Mouse (Mus musculus) megakaryocyte, embryonic 14.5 days (primary cell): ENCODE data around the gene Kif5c. TPM values are rescaled to one million over a fixed set of nuclear protein-coding genes. Genes with fewer than 3 reads are reported as not detected.

Experiments
- H3K27me3 ChIP-seq: replicated peaks from 2 replicates; pipeline ENCODE3; 2012; ENCODE audit warnings: inconsistent platforms
- H3K36me3 ChIP-seq: replicated peaks from 2 replicates; pipeline ENCODE3; 2012; ENCODE audit warnings: low read length, inconsistent platforms, mixed read lengths
- H3K4me1 ChIP-seq: 2 replicates; pipeline ENCODE4 v1.6.1; 2012; ENCODE audit warnings: inconsistent platforms
- H3K4me3 ChIP-seq: replicated peaks from 2 replicates; pipeline ENCODE3; 2012; ENCODE audit warnings: moderate library complexity, mild to moderate bottlenecking, inconsistent platforms
- H3K9me3 ChIP-seq: 2 replicates; pipeline ENCODE4 v1.6.1; 2012; ENCODE audit warnings: inconsistent platforms
- FLI1 ChIP-seq: IDR thresholded peaks from 2 replicates; pipeline ENCODE4 v1.6.1; 2012; ENCODE audit warnings: low read length, inconsistent platforms, mixed read lengths
- GATA1 ChIP-seq: IDR thresholded peaks from 3 replicates; pipeline ENCODE4 v1.6.1; 2012; ENCODE audit warnings: mixed read lengths, low read length, inconsistent platforms, borderline replicate concordance
- polyA plus RNA-seq: library from polyadenylated mRNA; stranded (reverse); fragments of >175 nt; gene quantifications from 2 replicates; pipeline ENCODE4 v1.2.3, GENCODE M21; 2012; ENCODE audit warnings: low replicate concordance; ENCODE audit not compliant: insufficient read depth

Gene Kif5c
- polyA plus RNA-seq, 1 experiment = 0.02 TPM

GRCm38 (mm10) chr2:49727686-49728085 is 108.6 kb downstream of the Kif5c start:
- Histone ChIP-seq H3K27me3 (peaks cover 3% of the 10 kb centered on the region), H3K9me3 (no peaks in the 10 kb centered on the region), H3K4me3 (no peak overlapping the region), H3K36me3 (no peaks in the 10 kb centered on the region), H3K4me1 (peaks cover 49% of the 10 kb centered on the region)
- no peak for TF ChIP-seq FLI1
- no peak for TF ChIP-seq GATA1

- Histone ChIP-seq H3K9me3 (no peaks in the 10 kb centered on the region), H3K4me3 (peak overlapping the region; percentile 4), H3K36me3 (no peaks in the 10 kb centered on the region), H3K27me3 (peaks cover 3% of the 10 kb centered on the region), H3K4me1 (peaks cover 63% of the 10 kb centered on the region)
- TF ChIP-seq GATA1 (no peak), FLI1 (no peak)
Measured at GRCm38 (mm10) chr2:49728896-49729610, 110.0 kb downstream of the Kif5c start.

GRCm38 (mm10) chr2:49729611-49729969 is 110.5 kb downstream of the Kif5c start:
- H3K4me1 ChIP-seq = peaks cover 67% of the 10 kb centered on the region
- H3K9me3 ChIP-seq = no peaks in the 10 kb centered on the region
- peaks cover 3% of the 10 kb centered on the region for H3K27me3 ChIP-seq
- H3K36me3 ChIP-seq = no peaks in the 10 kb centered on the region
- peak overlapping the region; percentile 83 for H3K4me3 ChIP-seq
- TF ChIP-seq FLI1 (no peak), GATA1 (no peak)

DNA sequence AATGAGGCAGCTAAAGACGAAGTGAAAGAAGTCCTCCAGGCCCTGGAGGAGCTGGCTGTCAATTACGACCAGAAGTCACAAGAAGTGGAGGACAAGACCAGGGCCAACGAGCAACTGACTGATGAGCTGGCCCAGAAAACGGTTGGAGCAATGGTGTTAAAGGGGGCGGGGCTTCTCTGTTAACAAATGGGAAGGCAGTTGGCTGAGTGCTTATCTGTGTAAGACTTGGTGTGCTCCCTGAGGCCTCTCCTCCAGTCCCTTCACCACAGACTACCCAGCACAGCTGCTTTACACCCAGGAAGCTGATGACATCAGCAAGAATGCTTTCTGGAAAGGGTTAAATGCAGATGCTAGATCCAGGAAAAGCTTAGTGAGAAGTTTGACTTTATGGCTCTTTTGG is 111.1 kb downstream of the Kif5c start:
- Histone ChIP-seq H3K36me3 (no peaks in the 10 kb centered on the region), H3K4me1 (peaks cover 67% of the 10 kb centered on the region), H3K27me3 (peaks cover 3% of the 10 kb centered on the region), H3K4me3 (peak overlapping the region; percentile 83), H3K9me3 (no peaks in the 10 kb centered on the region)
- TF ChIP-seq FLI1 (no peak), GATA1 (no peak)

- Histone ChIP-seq H3K36me3 (no peaks in the 10 kb centered on the region), H3K27me3 (peaks cover 3% of the 10 kb centered on the region), H3K4me1 (peaks cover 58% of the 10 kb centered on the region), H3K9me3 (no peaks in the 10 kb centered on the region), H3K4me3 (peak overlapping the region; percentile 38)
- no peak for TF ChIP-seq GATA1
- TF ChIP-seq FLI1 = no peak
Measured at GRCm38 (mm10) chr2:49732745-49733655, 113.9 kb downstream of the Kif5c start.

- Histone ChIP-seq H3K4me1 (peaks cover 51% of the 10 kb centered on the region), H3K4me3 (peak overlapping the region; percentile 38), H3K36me3 (no peaks in the 10 kb centered on the region), H3K9me3 (no peaks in the 10 kb centered on the region), H3K27me3 (peaks cover 6% of the 10 kb centered on the region)
- no peak for TF ChIP-seq GATA1
- TF ChIP-seq FLI1 = no peak
Measured at GRCm38 (mm10) chr2:49733656-49734008, 114.5 kb downstream of the Kif5c start.

DNA sequence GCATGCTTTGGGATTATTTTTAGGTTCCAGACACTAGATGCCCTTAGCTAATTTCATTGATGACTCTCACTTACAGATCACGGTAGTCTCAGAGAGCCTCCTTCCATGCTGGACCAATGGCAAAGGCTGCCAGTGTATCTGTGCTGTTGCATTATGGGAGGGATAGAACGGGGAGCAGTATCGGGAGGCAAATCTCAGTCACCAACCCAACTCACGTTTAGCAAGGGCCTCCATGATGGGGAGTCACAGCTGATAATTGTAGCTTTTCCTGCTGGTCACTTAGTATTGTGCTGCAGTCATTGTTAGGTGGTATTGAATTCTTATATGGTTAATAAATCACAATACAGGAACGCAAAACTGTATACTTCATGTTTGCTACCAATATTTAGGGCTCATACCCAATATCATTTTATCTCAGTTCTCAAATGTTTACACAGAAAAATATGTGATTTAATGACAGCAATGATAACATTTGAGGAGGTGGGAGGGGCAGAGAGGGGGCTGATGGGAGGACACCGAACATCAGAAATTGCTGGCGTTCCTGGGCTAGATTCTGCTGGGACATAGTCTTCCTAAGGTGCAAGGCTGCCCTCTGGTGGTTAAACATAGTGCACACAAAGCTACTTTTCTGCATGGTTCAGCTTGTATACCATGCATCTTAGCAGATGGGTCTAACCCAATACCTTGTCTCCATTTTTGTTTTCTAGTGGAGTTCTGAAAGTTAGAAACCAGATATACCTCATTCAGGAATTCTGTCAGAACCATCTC is 115.1 kb downstream of the Kif5c start:
- no peaks in the 10 kb centered on the region for H3K36me3 ChIP-seq
- peaks cover 46% of the 10 kb centered on the region for H3K4me1 ChIP-seq
- H3K9me3 ChIP-seq = no peaks in the 10 kb centered on the region
- TF ChIP-seq FLI1 = no peak
- TF ChIP-seq GATA1 = no peak
- no peak overlapping the region for H3K4me3 ChIP-seq
- peaks cover 10% of the 10 kb centered on the region for H3K27me3 ChIP-seq

GRCm38 (mm10) chr2:49735386-49735785 is 116.3 kb downstream of the Kif5c start:
- Histone ChIP-seq H3K36me3 (no peaks in the 10 kb centered on the region), H3K4me3 (no peak overlapping the region), H3K9me3 (no peaks in the 10 kb centered on the region), H3K27me3 (peaks cover 11% of the 10 kb centered on the region), H3K4me1 (peaks cover 34% of the 10 kb centered on the region)
- TF ChIP-seq GATA1 = no peak
- no peak for TF ChIP-seq FLI1

DNA sequence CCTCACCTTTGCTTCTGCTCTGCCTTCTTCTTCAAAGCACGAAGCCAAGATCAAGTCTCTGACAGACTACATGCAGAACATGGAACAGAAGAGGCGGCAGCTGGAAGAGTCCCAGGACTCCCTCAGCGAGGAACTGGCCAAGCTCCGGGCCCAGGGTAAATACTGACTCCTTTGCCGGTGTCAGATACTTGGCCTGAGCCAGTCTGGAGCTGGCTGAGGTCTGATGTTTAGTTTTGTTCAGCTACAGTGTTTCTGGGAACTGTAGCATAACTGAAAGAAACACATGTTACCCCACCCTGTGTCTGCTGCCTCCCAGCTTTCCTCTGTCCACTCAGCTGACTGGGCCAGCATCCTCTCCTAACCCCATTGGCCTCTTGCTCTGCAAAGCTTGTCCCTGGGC is 119.9 kb downstream of the Kif5c start:
- peaks cover 19% of the 10 kb centered on the region for H3K27me3 ChIP-seq
- peaks cover 30% of the 10 kb centered on the region for H3K4me1 ChIP-seq
- no peaks in the 10 kb centered on the region for H3K36me3 ChIP-seq
- H3K4me3 ChIP-seq = no peak overlapping the region
- H3K9me3 ChIP-seq = no peaks in the 10 kb centered on the region
- no peak for TF ChIP-seq GATA1
- no peak for TF ChIP-seq FLI1
